Mouse (Mus musculus): ENCODE measurements around the gene Kctd20. TPM values are rescaled to one million over a fixed set of nuclear protein-coding genes. Genes with fewer than 3 reads are reported as not detected.
A peak's percentile ranks its signal among the peaks of the same experiment; 100 is the strongest.

Gene Kctd20
- 84.4 and 99.1 TPM in 2 replicates for polyA plus RNA-seq (2014; fragmentation: Nextera tagmentation; extraction: Ambion mirVana)

DNA sequence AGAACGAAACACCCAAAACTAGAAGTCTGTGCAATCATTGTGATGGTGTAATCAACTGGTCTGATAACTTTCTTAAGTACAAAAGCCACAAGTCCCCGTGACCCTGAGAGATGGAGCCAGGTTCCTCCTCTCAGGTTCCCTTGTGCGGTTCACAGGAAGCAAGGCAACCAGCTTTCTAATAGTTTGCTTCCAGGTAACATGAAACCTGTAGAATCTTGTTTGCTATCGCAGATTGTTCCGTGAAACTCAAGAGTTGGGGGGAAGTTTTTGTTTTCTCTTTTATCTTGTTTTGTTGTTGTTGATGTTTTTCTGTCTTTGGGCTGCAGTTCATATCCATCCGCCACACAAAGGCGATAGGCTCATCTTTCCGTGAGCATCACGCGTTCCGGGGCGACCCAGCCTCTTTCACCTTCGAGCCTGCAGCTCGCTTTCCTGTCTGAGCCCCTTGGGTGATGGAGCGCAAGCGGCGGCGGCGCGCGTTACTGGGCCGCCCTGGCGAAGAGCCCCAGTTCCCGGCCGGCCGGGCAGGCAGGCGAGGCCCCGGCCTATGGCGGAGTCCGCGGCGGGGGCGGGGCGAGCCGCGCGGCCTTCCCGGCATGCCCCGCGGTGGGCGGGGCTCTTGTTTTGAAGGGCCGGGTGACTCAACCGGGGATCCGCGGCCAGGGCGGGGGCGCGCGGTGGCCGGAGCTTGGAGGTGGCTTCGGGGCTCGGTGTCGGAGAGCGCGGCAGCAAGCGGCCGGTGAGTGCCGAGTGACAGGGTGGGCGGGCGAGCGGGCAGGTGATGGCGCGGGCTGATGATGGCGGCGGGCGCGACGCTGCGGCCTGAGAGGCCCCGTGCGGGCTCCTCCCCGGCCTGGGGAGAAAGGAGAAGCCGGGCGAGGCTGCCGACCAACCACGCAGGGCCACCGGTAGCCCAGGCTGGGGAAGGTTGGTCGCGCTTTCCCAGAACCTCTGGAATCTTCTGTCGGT is at the start of gene Kctd20:
TSS of gene Kctd20 (plus strand) at position 120 of the 969 bp plus-strand sequence.
- H3K27me3 ChIP-seq (replicated peaks; ENCODE audit: control insufficient read depth, insufficient read depth, low read length), result no peaks in the 10 kb centered on the region
- peak within 1 kb of the TSS; percentile 76 for H3K4me3 ChIP-seq (ENCODE audit: low read depth, low read length)
- peaks cover 17% of the 10 kb centered on the region for H3K4me1 ChIP-seq (ENCODE audit: control insufficient read depth, insufficient read depth, low read length)
- peak within 1 kb of the TSS; percentile 94 for H3K4me2 ChIP-seq (ENCODE audit: low read length)
- no peaks in the 10 kb centered on the region for H3K9me3 ChIP-seq (replicated peaks; ENCODE audit: control insufficient read depth, low read length)
- no peaks in the 10 kb centered on the region for H3K36me3 ChIP-seq (ENCODE audit: control insufficient read depth, insufficient read depth, low read length)
- ATAC-seq, result peak; percentile 95
- under 1% methylated on average over 55 of the region's 80 CpGs for WGBS
- DNase-seq (ENCODE audit: low spot score), result peak; percentile 94
- H3K9ac ChIP-seq (ENCODE audit: low read length), result peak within 1 kb of the TSS; percentile 93
- peak within 1 kb of the TSS; percentile 98 for H3K27ac ChIP-seq (ENCODE audit: low read depth, low read length)

- Histone ChIP-seq H3K4me3 (ENCODE audit: low read depth, low read length) (no peak overlapping the region), H3K9ac (ENCODE audit: low read length) (no peak overlapping the region), H3K9me3 (replicated peaks; ENCODE audit: control insufficient read depth, low read length) (no peaks in the 10 kb centered on the region), H3K27ac (ENCODE audit: low read depth, low read length) (peak overlapping the region; percentile 44; the same call in 1 of the 2 replicates), H3K4me1 (ENCODE audit: control insufficient read depth, insufficient read depth, low read length) (peaks cover 4% of the 10 kb centered on the region; the same call in 1 of the 2 replicates), H3K36me3 (ENCODE audit: control insufficient read depth, insufficient read depth, low read length) (no peaks in the 10 kb centered on the region), H3K4me2 (ENCODE audit: low read length) (no peak overlapping the region), H3K27me3 (replicated peaks; ENCODE audit: control insufficient read depth, insufficient read depth, low read length) (no peaks in the 10 kb centered on the region; the same call in 1 of the 2 replicates)
- ATAC-seq (peak; percentile 76), DNase-seq (ENCODE audit: low spot score) (peak; percentile 77)
- 32% methylated on average over 23 of the region's 23 CpGs for WGBS
Measured at GRCm38 (mm10) chr17:28904546-28905376, 47.0 kb upstream of the Kctd20 start.

DNA sequence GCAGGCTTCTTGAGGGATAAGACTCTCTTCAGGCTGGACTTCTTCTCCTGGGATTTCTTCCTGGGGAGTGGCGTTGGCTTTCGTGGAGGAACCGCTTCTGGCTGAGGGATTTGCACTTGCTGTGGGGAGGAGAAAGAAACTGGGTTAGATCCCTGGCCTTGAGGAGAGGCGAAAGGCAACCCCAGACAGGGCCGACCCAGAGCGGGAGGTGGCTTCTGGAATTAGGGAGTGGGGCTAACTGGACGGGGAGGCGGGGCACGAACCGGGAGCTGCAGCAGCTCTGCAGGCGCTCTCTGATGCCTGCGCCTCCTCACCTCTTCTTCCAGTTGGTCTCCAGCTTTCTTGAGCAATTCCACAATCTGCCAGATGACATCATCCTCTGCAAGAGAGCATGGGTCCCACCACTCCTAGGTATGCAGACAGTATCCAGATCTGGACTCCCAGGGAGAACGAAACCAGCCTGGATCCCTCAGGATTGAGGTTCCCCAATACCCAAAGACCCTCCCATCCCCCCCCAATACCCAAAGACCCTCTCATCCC is 46.3 kb upstream of the Kctd20 start:
- Histone ChIP-seq H3K4me2 (ENCODE audit: low read length) (no peak overlapping the region), H3K27me3 (replicated peaks; ENCODE audit: control insufficient read depth, insufficient read depth, low read length) (no peaks in the 10 kb centered on the region; the same call in 1 of the 2 replicates), H3K4me1 (ENCODE audit: control insufficient read depth, insufficient read depth, low read length) (peaks cover 4% of the 10 kb centered on the region; the same call in 1 of the 2 replicates), H3K4me3 (ENCODE audit: low read depth, low read length) (no peak overlapping the region), H3K27ac (ENCODE audit: low read depth, low read length) (peak overlapping the region; percentile 44; the same call in 1 of the 2 replicates), H3K36me3 (ENCODE audit: control insufficient read depth, insufficient read depth, low read length) (no peaks in the 10 kb centered on the region), H3K9me3 (replicated peaks; ENCODE audit: control insufficient read depth, low read length) (no peaks in the 10 kb centered on the region), H3K9ac (ENCODE audit: low read length) (no peak overlapping the region)
- DNase-seq (ENCODE audit: low spot score) (no peak), ATAC-seq (no peak)
- 66% methylated on average over 13 of the region's 13 CpGs for WGBS

DNA sequence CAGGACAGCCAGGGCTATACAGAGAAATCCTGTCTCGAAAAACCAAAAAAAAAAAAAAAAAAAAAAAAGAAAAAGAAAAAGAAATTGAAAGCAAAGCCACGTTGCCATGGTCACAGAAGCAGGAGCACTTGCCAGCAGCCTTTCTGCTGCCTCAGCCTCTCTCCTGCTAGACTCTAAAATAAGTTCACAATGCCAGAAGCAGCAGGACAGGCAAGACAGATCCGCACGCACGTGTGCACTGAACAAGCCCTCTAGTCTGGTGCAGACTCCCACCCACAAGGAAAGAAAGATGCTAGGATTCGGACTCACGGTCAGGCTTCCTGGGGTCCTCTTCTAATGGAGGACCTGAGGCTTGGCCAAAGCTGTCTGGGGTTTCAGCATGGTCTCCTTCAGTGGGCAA is 43.8 kb upstream of the Kctd20 start:
- no peaks in the 10 kb centered on the region; the same call in 1 of the 2 replicates for H3K27me3 ChIP-seq (replicated peaks; ENCODE audit: control insufficient read depth, insufficient read depth, low read length)
- H3K36me3 ChIP-seq (ENCODE audit: control insufficient read depth, insufficient read depth, low read length), result no peaks in the 10 kb centered on the region
- peaks cover 4% of the 10 kb centered on the region; the same call in 1 of the 2 replicates for H3K4me1 ChIP-seq (ENCODE audit: control insufficient read depth, insufficient read depth, low read length)
- H3K27ac ChIP-seq (ENCODE audit: low read depth, low read length), result no peak overlapping the region
- H3K9ac ChIP-seq (ENCODE audit: low read length), result no peak overlapping the region
- H3K9me3 ChIP-seq (replicated peaks; ENCODE audit: control insufficient read depth, low read length), result no peaks in the 10 kb centered on the region
- H3K4me2 ChIP-seq (ENCODE audit: low read length), result no peak overlapping the region
- ATAC-seq, result no peak
- DNase-seq (ENCODE audit: low spot score), result peak; percentile 60
- WGBS, result 64% methylated on average over 7 of the region's 7 CpGs
- no peak overlapping the region for H3K4me3 ChIP-seq (ENCODE audit: low read depth, low read length)

DNA sequence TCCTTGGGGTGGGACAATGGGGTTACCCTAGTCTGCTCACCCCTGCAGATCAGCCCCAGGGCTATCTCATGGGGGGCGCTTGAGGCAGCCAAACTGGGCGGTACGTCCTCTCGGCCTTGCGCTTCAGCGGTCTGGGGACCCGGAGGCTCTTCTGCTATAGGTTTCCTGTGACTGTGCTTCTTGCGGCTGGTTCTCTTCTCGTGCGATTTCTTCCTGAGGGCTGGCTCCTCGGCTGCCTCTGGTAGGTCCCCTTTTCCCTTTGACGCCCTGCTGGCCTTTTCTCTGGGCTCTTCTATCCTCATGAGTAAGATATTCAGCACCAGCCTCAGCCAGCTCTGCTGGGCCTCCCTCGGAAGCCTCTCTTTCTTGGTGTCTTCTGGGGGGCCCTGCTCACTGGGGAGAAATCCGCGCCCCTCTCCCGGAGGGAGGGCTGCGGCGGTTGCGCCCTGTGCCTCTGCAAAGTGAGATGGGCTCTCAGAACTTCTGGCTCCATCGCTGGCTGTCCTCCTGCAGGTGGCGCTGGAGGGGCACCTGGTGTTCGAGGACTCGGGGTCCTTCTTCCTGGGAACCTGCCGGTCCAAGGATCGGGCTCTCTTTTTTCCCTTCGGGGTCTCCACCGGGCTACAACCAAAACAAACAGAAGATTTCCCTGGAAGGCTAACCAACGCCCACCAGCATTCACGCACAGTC is 42.4 kb upstream of the Kctd20 start:
- H3K4me3 ChIP-seq (ENCODE audit: low read depth, low read length), result no peak overlapping the region; the same call in 1 of the 2 replicates
- H3K9ac ChIP-seq (ENCODE audit: low read length), result peak overlapping the region; percentile 35; the same call in 1 of the 2 replicates
- no peaks in the 10 kb centered on the region for H3K9me3 ChIP-seq (replicated peaks; ENCODE audit: control insufficient read depth, low read length)
- 9% methylated on average over 29 of the region's 29 CpGs for whole genome bisulfite sequencing
- peak; percentile 57 for DNase-seq (ENCODE audit: low spot score)
- no peak overlapping the region for H3K27ac ChIP-seq (ENCODE audit: low read depth, low read length)
- no peaks in the 10 kb centered on the region for H3K36me3 ChIP-seq (ENCODE audit: control insufficient read depth, insufficient read depth, low read length)
- H3K27me3 ChIP-seq (replicated peaks; ENCODE audit: control insufficient read depth, insufficient read depth, low read length), result no peaks in the 10 kb centered on the region; the same call in 1 of the 2 replicates
- peaks cover 4% of the 10 kb centered on the region; the same call in 1 of the 2 replicates for H3K4me1 ChIP-seq (ENCODE audit: control insufficient read depth, insufficient read depth, low read length)
- H3K4me2 ChIP-seq (ENCODE audit: low read length), result peak overlapping the region; percentile 36
- no peak for ATAC-seq

- H3K4me1 ChIP-seq (ENCODE audit: control insufficient read depth, insufficient read depth, low read length), result peaks cover 4% of the 10 kb centered on the region; the same call in 1 of the 2 replicates
- no peaks in the 10 kb centered on the region for H3K9me3 ChIP-seq (replicated peaks; ENCODE audit: control insufficient read depth, low read length)
- H3K4me3 ChIP-seq (ENCODE audit: low read depth, low read length), result no peak overlapping the region
- WGBS, result 26% methylated on average over 7 of the region's 7 CpGs
- H3K4me2 ChIP-seq (ENCODE audit: low read length), result no peak overlapping the region
- no peak overlapping the region for H3K9ac ChIP-seq (ENCODE audit: low read length)
- H3K36me3 ChIP-seq (ENCODE audit: control insufficient read depth, insufficient read depth, low read length), result no peaks in the 10 kb centered on the region
- no peak overlapping the region for H3K27ac ChIP-seq (ENCODE audit: low read depth, low read length)
- ATAC-seq, result no peak
- H3K27me3 ChIP-seq (replicated peaks; ENCODE audit: control insufficient read depth, insufficient read depth, low read length), result no peaks in the 10 kb centered on the region; the same call in 1 of the 2 replicates
- no peak for DNase-seq (ENCODE audit: low spot score)
Measured at GRCm38 (mm10) chr17:28910139-28910538, 41.6 kb upstream of the Kctd20 start.

DNA sequence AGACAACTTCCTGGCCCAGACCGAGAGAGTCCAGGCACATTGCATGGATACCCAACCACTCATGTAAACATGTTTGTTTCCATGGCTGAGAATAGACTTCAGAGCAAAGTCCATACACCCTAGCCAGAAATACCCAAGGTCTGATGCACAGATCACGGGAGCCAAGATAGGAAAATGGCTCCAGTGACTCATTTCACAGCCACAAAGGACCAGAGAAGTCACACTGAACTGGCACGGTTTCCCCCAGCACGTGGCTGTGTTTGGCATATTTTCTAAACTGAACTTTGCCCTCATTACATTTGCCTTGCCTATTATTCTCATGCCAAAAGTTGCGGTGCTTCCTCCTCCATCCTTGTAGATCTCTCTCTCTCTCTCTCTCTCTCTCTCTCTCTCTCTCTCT is 38.5 kb upstream of the Kctd20 start:
- Histone ChIP-seq H3K27ac (ENCODE audit: low read depth, low read length) (no peak overlapping the region), H3K4me3 (ENCODE audit: low read depth, low read length) (no peak overlapping the region), H3K4me2 (ENCODE audit: low read length) (no peak overlapping the region), H3K36me3 (ENCODE audit: control insufficient read depth, insufficient read depth, low read length) (no peaks in the 10 kb centered on the region), H3K9ac (ENCODE audit: low read length) (no peak overlapping the region), H3K9me3 (replicated peaks; ENCODE audit: control insufficient read depth, low read length) (no peaks in the 10 kb centered on the region), H3K4me1 (ENCODE audit: control insufficient read depth, insufficient read depth, low read length) (peaks cover 4% of the 10 kb centered on the region; the same call in 1 of the 2 replicates), H3K27me3 (replicated peaks; ENCODE audit: control insufficient read depth, insufficient read depth, low read length) (no peaks in the 10 kb centered on the region; the same call in 1 of the 2 replicates)
- ATAC-seq (no peak), DNase-seq (ENCODE audit: low spot score) (no peak)
- WGBS, result 85% methylated on average over 5 of the region's 5 CpGs

GRCm38 (mm10) chr17:28913940-28914339 is 37.8 kb upstream of the Kctd20 start:
- ATAC-seq (no peak), DNase-seq (ENCODE audit: low spot score) (no peak)
- no peaks in the 10 kb centered on the region for H3K9me3 ChIP-seq (replicated peaks; ENCODE audit: control insufficient read depth, low read length)
- no peaks in the 10 kb centered on the region; the same call in 1 of the 2 replicates for H3K27me3 ChIP-seq (replicated peaks; ENCODE audit: control insufficient read depth, insufficient read depth, low read length)
- H3K4me2 ChIP-seq (ENCODE audit: low read length), result no peak overlapping the region
- 83% methylated on average over 6 of the region's 6 CpGs for WGBS
- H3K27ac ChIP-seq (ENCODE audit: low read depth, low read length), result no peak overlapping the region
- H3K4me1 ChIP-seq (ENCODE audit: control insufficient read depth, insufficient read depth, low read length), result peaks cover 4% of the 10 kb centered on the region; the same call in 1 of the 2 replicates
- no peak overlapping the region for H3K9ac ChIP-seq (ENCODE audit: low read length)
- H3K4me3 ChIP-seq (ENCODE audit: low read depth, low read length), result no peak overlapping the region
- H3K36me3 ChIP-seq (ENCODE audit: control insufficient read depth, insufficient read depth, low read length), result no peaks in the 10 kb centered on the region

All from forebrain, embryonic 14.5 days (tissue).